Mouse (Mus musculus) gastrocnemius, postnatal 14 days (tissue): ENCODE data around the gene Zfp108. TPM values are rescaled to one million over a fixed set of nuclear protein-coding genes. Genes with fewer than 3 reads are reported as not detected.
A peak's percentile ranks its signal among the peaks of the same experiment; 100 is the strongest.

Experiments used
- DNase-seq: peaks from one replicate; pipeline ENCODE4 v3.0.0; 2021; ENCODE audit warnings: mixed read lengths
- intact Hi-C: fragments of 180-260 bp; cut with DNase I; formaldehyde crosslinking; loops from one replicate; pipeline ENCODE4 v1.15.1; 2025; ENCODE audit warnings: low total_unique reads
- total RNA-seq, 2 experiments: library from RNA; stranded (reverse); gene quantifications; 2 replicates each; pipeline ENCODE4 v1.2.3; 2021

The Zfp108 gene
- total RNA-seq, 2 experiments from 2014 or later = 1.4 TPM

DNA sequence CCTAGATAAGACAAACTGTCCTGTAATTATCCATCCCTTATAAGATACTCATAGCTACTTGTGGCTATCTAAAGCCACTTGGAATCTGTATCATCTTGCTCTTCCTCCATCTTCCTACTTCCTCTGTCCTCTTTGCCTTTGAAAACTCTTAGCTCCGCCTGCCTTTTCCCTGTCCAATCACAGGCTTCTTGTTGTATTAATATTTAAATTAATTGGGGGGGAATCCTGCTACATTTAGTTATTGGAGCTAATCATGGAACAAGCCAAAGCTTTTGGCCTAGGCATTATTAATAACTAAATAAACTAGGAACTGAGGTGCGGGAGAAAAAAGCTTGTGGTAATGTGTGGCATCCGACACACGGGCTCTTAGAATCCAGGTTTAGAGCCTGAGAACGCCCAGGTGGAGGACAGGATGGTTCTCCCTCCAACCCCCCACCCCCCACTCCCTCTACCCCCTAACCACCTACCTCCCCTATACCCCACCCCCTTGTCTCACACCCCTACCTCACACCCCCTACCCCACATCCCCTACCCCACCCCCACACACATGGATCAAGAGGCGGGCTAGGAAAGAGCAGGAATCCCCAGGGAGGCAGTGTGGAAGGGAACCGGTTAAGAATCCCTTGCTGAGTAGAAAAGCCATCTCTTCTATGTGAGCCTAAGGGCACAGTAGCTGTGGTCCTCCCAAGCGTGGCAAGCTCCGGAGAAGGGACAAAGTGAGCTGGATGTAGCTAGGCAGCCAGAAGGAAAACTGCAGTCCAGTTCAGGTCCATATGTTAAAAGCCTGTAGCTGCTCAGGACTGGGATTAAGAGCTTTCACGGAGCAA lies 25.6 kb downstream of the Zfp108 start:
- intact Hi-C loops = no loop called here
- DNase-seq = no peak

DNA sequence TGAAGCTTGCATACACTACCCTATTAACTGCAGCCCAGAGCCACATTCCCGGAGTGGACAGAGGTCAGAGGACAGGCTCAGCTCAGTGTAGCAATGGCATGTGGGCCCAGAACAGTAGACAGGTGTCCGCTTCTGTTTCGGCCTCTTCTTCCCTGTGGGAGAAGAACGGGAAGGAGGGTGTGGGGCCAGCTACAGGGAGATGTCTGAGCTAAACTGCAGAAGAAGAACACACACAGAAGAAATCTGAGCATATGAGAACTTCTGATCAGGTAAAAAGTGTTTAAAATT lies 26.2 kb downstream of the Zfp108 start:
- no peak for DNase-seq
- intact Hi-C loops = no loop called here

DNA sequence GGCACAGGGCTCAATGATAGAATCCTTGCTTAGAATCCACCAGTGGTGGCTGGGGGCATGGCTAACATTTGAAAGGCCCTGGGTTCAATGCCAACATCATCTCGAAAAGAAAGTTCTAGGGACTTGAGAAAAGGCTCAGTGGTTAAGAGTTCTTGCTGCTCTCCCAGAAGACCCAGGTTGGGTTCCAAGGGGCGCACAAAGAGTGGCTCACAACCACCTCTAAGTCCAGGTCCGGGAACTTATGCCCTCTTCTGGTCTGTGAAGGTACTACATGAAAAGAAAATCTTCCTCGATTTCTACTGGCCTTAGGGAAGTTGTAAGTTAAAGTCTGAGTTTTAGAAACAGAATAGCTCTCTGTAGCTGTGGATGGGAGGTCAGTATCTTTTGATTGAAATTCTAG lies 31.5 kb downstream of the Zfp108 start:
- intact Hi-C loops = no loop called here

DNA sequence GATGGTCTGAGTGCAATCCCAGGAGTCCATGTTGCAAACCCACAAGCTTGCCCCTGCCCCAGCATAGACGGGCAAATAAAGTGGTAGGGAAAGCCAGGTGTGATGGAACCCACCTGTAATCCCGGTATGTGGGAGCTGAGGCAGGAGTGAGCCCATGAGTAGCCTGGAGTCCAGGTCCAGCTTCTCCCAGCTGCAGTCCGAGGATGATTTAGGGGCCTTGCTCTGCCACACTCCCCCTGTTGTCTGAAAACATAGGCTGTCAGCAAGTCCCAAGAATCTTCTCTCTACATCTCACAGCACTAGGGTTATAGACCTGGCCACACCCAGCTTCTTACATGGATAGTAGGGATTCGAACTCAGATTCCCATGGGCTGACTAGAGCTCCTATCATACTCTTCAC lies 32.3 kb downstream of the Zfp108 start:
- intact Hi-C loops = no loop called here
- no peak for DNase-seq

More for the DNA sequence above, 31.5 kb downstream of the Zfp108 start:
- no peak for DNase-seq

DNA sequence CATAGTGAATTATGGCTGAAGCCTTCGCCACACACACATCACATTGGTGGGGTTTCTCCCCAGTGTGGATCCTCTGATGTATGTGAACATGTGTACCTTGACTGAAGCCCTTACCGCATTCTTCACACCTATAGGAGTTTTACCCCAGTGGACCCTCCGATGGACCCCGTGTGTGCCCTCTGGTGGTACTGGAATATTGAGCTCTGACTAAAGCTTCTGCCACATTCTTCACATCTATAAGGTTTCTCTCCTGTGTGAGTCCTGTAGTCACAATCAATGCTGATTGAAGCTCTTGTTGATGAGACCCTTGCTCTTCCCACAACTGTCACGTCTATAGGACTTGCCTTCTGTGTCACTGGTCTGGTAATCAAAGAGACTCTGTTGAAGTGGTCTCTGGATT lies 33.1 kb downstream of the Zfp108 start:
- no peak for DNase-seq
- intact Hi-C loops = no loop called here

DNA sequence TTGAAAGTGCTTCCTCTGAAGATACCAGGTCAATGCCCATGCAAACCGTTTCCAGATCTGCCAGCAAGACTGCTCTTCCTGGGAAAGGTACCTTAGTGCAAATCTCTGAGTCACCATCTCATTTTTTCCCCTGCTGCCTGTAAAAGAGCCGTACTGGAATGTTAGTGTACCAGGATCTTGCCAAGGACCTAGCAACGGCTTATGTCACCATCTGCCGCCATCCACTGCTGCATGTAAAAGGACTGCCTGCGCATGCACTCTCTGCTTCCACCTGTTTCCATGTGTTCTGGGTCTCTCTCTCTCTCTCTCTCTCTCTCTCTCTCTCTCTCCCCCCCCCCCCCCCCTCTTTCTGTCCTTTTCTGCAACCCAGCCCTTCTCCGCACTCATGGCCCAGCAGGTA lies 33.9 kb downstream of the Zfp108 start:
- no peak for DNase-seq
- intact Hi-C loops = no loop called here

DNA sequence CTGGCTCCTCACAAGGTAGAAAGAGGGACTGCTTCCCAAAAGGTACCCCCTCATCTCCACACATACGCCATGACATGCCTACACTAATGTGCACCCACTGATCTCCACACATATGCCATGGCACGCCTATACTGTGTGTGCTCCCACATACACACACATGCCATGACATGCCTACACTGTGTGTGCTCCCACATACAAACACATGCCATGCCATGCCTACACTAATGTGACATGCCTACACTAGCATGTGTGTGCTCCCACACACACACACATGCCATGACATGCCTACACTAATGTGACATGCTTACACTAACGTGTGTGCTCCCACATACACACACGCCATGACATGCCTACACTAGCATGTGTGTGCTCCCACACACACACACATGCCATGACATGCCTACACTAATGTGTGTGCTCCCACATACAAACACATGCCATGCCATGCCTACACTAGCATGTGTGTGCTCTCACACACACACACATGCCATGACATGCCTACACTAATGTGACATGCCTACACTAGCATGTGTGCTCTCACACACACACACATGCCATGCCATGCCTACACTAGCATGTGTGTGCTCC lies 35.6 kb downstream of the Zfp108 start:
- intact Hi-C loops = no loop called here
- no peak for DNase-seq

DNA sequence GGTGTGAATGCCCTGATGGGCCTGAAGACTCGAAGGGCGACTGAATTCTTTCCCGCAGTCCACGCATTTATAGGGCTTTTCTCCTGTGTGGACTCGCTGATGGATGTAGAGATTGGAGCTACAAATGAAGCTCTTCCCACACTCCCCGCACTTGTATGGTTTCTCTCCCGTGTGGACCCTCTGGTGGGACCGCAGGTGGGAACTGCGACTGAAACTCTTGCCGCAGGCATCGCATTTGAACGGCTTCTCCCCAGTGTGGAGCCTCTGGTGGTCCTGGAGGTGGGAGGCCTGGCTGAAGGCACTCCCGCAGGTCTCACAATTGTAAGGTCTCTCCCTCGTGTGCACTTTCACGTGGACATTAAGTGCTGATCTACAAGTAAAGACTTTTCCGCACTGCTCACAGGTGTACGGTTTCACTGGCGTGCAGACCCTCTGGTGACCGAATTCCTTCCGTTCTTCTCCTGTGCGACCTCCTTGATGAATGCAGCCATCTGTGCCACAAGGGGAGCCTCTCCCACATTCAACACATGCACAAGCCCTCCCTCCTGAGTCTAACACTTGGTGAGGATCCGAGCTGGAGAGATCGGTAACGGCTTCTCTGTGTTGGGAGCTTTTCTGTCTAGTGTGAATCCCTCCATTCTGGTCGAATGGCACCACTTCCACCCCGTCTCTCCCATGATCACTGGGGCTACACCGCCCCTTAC lies 36.9 kb downstream of the Zfp108 start:
- DNase-seq = no peak
- intact Hi-C loops = no loop called here

DNA sequence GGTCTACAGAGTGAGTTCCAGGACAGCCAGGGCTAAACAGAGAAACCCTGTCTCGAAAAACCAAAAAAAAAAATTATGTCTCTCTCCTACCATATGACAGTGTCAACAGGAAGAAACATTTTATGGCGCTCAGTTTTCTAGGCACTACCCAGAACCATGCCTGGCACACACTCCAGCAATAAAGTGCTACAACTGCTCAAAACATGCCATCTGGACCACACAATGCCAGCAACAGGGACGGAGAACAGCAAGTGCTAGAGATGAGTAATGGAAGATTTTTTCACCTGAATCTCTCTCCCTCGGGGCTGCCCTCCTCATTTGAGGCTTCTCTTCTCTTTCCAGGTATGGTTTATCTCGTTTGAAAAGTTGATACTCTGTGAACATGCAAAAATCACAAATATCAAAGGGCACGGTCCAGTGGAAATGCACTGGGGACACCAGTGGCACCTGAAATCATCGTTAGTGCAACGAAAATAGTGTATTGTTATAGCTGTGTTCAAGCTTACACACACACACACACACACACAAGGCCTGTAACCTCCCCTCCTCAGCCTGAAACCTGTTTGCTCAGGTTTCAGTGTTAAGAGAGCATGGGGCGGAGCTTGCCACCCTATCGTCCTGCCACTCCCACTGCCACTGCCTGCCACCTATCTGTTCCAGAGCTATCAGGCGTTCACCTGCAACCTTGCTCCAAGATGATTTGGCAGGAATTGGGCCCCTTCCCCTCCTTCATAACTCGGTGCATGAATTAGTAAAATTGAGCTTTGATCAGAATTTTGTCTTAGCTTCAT lies 38.7 kb downstream of the Zfp108 start:
- no peak for DNase-seq
- intact Hi-C loops = no loop called here

DNA sequence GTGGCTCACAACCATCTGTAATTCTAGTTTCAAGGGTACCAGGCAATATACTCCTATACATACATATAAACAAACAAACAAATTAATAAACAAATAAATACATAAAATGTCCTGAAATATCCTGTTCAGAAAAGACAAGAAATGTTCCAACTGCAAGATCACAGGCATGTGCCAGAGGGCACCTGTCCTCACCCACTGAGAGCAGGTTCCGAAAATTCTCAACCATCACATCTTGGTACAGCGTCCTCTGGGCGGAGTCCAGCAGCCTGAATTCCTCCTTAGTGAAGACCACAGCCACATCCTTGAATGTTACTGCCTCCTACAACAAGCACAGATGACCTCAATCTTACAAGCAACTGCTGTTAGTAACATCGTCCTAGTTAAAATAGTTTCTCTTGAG lies 40.2 kb downstream of the Zfp108 start:
- intact Hi-C loops = no loop called here
- no peak for DNase-seq

DNA sequence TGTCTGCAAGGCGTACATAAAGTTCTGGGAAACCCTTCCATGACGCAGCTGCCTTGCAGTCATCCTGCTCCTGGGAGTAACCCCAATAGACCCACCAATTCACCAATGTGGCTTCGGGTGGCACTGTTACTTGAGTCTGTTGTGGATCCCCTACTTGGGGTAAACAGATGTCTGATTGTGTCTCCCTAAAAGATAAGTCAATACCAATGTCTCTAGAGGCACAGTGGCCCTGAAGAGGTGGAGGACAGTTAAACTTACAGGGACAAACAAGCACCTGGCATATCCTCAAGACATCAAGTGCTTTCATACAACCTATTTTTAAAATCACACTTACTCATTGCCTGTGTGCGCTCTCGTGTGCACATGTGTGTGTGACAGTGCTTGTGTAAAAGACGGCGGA lies 40.8 kb downstream of the Zfp108 start:
- no peak for DNase-seq
- intact Hi-C loops = no loop called here

DNA sequence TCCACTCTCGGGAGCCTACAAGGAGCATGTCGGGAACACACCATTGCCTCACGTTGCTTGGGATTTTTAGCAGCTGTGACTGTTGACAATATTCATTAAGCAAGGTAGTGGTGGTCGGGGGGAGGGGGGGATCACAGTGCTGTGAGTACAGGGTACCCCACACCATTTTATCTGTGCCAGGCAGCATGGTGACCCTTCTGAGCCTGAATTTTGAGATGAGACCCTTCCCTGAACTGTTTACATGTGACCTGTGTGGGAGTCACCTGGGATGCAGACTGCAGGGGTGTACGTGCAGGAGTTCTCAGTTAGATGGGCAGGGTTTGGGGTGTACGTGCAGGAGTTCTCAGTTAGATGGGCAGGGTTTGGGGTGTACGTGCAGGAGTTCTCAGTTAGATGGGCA lies 41.8 kb downstream of the Zfp108 start:
- no peak for DNase-seq
- intact Hi-C loops = no loop called here

DNA sequence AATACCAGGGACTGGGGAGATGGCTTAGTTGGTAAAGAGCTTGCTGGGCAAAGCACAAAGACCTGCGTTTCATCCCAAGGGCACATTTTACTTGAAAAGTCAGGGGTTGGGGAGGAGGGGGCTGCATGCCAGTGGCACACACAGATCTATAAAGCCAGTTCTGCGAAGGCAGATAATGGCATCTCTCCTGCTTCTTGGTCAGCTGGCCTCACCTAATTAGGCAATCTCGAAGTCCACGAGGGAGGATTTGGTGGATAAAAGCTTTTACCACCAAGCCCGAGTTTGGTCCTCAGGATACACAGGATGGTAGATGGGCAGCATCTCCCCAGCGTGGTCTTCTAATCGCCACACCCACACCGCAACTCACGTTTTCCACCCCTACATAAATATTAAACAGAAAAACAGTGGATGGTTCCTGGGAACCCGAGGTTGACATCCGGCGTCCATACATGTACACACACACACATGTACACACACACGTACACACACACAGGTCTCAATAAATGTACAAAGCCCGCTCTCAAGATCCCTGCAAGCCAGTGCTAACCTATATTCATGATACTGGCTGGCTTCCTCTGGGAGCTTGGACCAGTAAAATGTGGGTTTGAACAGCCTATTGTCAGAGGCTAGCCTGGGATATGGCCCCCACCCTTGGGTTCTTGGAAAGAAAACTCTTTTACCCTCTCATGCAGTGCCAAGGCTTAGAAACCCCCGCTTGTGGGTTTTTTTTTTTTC lies 42.9 kb downstream of the Zfp108 start:
- intact Hi-C loops = no loop called here
- no peak for DNase-seq

DNA sequence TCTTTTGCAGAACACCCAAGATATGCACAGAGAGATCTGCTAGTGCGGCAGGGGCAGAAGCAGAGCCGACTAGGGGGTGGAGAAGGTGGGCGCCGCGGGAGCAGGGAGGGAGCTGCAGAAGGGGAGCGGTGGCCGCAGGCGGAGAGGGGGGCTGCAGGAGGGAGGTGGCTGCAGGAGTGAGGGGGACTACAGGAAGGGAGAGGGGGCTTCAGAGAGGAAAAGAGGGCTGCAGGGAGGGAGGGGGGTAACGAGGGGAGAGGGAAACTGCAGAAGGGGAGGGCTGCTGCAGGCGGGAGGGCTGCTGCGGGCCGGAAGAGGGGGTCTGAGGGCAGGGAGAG lies 44.0 kb downstream of the Zfp108 start:
- DNase-seq = no peak
- intact Hi-C loops = no loop called here

DNA sequence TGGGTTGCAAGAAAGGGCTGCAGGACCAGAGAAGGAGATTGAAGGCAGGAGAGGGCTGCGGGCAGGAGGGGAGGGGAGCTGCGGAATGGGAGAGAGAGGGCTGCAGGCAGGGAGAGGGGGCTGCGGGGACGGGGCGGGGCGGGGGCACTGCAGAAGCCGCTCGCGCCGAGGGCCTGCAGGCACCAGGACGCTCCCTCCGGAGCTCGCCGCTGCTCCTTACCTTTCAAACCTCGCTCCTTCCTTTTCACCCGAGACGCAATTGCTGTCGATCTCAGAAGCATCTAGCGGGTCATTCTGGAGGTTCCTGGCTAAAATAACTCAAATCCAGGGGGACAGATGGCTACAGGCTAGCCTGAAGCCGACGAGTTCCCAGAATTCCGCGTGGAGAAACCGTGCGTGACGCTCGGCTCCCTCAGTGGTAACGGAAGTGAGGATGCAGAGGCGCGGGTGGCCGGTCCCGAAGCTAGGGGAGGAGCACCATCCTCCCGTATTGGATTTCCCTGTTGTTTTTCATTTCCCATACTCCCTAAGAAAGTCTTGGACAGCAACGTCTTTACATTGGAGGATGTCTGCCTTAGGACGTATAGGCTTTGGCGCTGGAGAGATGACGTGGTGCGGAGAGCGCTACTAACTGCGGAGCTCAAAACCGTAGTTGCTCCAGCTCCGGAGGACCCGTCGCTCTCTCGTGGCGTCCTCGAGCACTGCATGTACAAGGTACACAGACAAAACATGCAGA lies 44.5 kb downstream of the Zfp108 start:
- intact Hi-C loops = no loop called here

DNA sequence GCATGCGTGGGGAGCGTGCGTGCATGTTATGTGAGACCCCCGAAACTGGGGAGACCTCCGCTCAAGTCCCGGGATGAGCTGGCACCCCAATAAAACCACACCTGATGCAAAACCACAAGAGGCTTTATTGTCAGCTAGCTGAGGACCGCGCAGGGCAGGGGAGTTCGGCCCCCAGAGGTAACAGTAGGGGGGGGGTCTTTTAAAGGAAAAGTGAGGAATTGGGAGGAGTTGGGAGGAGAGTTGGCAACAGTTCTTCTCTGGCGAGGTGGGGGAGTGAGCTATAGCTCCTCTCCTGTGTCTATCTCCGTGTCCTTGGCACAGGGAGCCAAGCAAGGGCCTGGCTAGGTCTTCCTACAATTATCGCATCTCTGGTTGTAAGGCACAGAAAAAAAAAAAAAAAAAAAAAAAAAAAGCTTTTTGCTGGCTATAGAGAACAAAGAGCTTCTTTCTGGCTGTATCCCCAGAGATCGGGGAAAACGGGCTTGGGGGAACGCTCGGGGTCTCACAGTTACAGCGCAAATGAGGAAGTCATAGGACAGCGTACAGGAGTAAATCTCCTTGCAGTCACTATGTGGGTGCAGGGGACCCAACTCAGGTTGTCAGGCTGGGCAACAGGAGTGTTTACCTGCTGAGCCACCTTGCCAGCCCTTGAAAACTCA lies 45.4 kb downstream of the Zfp108 start:
- no peak for DNase-seq
- intact Hi-C loops = no loop called here

More for the DNA sequence above, 44.5 kb downstream of the Zfp108 start:
- peak; percentile 70 for DNase-seq

DNA sequence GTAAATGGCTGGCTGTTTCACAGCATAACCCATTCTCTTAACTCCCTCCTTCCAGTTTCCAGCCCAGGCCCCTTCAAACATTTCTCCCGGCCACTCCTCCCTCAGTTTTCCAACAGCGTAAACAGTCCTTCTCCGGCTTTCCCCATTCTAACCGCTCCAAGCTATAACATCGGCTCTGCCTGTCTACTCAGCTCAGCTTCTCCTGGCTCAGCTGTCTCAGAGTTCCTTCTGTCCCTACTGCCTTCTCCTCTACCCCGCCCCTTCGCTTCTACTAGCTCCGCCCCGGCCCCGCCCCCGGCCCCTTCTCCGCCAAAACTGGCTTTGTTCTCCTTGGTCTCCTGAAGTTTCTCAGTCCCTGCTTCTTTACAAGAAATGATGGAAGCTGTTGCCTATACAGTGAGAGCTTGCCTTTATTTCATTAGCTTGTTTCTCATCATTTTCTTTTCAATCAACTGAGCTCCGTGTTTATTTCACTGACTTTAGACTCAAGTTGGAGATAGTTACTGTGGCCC lies 46.2 kb downstream of the Zfp108 start, which contains the start of gene Zfp61:
Gene Zfp61 (minus strand): TSS at position 462 of the 512 bp plus-strand sequence.
- intact Hi-C loops = no loop called here
- DNase-seq = peak; percentile 19
